ENCODE assay signal across 8 mouse cellular contexts in the genomic region with DNA sequence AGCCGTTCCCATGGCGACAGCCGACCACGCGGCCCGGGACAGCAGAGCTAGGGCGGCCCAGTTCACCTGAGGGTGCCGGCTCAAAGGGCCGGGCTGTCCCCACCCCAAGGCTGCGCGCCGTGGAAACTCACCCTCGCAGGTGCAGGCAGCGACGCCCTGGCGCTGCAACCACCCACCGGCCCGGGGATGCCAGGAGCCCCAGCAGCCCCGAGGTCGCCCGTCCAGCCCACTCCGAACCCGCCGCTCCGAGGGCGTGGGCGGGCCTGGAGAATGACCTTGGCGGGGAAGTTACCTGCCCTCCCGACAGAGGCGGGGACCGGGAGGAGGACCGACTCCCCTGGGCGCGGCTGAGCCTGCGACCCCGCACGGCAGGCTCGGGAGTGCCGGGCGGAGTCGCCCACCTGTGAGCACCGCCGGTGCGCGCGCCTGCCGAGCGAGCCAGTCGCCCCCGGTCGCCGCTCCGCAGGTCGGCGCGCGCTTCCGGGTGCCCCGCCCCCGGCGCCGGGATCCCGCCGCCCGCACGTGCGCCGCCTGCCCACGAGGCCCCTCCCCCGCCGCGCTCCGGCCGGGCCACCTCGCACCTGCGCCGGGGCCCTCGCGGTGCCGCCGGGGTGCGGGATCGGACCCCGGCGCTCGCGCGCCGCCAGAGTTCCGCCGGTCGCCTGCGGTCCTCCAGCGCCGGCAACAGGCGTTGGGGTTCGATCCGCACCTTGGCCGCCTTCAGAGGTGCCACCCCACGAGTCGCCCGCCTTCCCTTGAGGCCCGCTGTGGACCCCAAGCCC. TPM values are rescaled to one million over a fixed set of nuclear protein-coding genes. Genes with fewer than 3 reads are reported as not detected.
A peak's percentile ranks its signal among the peaks of the same experiment; 100 is the strongest.
DNase-seq lines count a peak whose midpoint lies in the region; ATAC-seq and TF ChIP-seq lines count a peak whose summit lies in the region.
"Had no signal": no experiment of that assay in that cellular context is flagged by ENCODE, and none has a peak within 500 bp of the region (broad histone marks: within the 10 kb centered on the region; RNA-seq: fewer than 3 reads in every experiment).

A gene (minus strand): TSS at position 464 of the 782 bp plus-strand sequence.

- H3K36me3 ChIP-seq in ES-E14 (ENCODE audit: control insufficient read depth, insufficient read depth, low read length, poor library complexity, severe bottlenecking), result no peaks in the 10 kb centered on the region
- no peaks in the 10 kb centered on the region for H3K36me3 ChIP-seq in hindbrain, postnatal 0 days (ENCODE audit: insufficient read depth, low read length)
- no peaks in the 10 kb centered on the region for H3K36me3 ChIP-seq in midbrain, embryonic 10.5 days

- under 1% methylated on average over 91 of the region's 103 CpGs for WGBS in hindbrain, postnatal 0 days
- whole genome bisulfite sequencing in midbrain, embryonic 10.5 days, result 1% methylated on average over 103 of the region's 103 CpGs

- in situ Hi-C loops in ES-E14 (cut with MboI; ENCODE audit: low sequenced_read_pairs in 2 of 2, unreplicated experiment in 2 of 2), result no loop called here

- DNase-seq in ES-E14 (ENCODE audit: low read depth, low spot score), result no peak
- peak; percentile 50 to 72 for DNase-seq in adrenal gland, postnatal 36 days
- DNase-seq in hindbrain, postnatal 0 days (ENCODE audit: low spot score), result peak; percentile 56
- no peak for DNase-seq in left cerebral cortex, postnatal 4 days
- DNase-seq in midbrain, embryonic 10.5 days (ENCODE audit: low spot score), result peak; percentile 51
- peak; percentile 24 to 54 for DNase-seq in spleen, postnatal 10 days (ENCODE audit: low spot score in 2 of 2)

- no peaks in the 10 kb centered on the region for H3K27me3 ChIP-seq in hindbrain, postnatal 0 days (ENCODE audit: insufficient read depth, low read length)
- H3K27me3 ChIP-seq in midbrain, embryonic 10.5 days (ENCODE audit: low read depth, poor library complexity, severe bottlenecking), result peaks cover 51% of the 10 kb centered on the region

- peak; percentile 78 for ATAC-seq in hindbrain, postnatal 0 days

- intact Hi-C loops in left cerebral cortex, postnatal 4 days (cut with DNase I), result no loop called here

- no peak for TF ChIP-seq POLR2A in embryonic fibroblast, embryonic 13.5 days (IDR thresholded peaks at IDR 0.05; ENCODE audit: low read depth, low read length)

- H3K9ac ChIP-seq in ES-E14 (ENCODE audit: insufficient read depth, low read depth, low read length, poor library complexity, severe bottlenecking), result peak within 1 kb of the TSS; percentile 58
- H3K9ac ChIP-seq in hindbrain, postnatal 0 days (replicated peaks; ENCODE audit: low read length), result peak within 1 kb of the TSS; percentile 65

- H3K4me2 ChIP-seq in hindbrain, postnatal 0 days (ENCODE audit: low read depth, low read length), result peak within 1 kb of the TSS; percentile 96

- H3K4me3 ChIP-seq in ES-E14 (ENCODE audit: insufficient read depth in 1 of 2, low read depth in 1 of 2, low read length in 2 of 2, poor library complexity in 1 of 2, severe bottlenecking in 1 of 2), result peak within 1 kb of the TSS; percentile 73 to 76
- peak within 1 kb of the TSS; percentile 43 for H3K4me3 ChIP-seq in embryonic fibroblast, embryonic 13.5 days (ENCODE audit: insufficient read depth, low read length)
- H3K4me3 ChIP-seq in hindbrain, postnatal 0 days (ENCODE audit: low read length), result peak within 1 kb of the TSS; percentile 68
- H3K4me3 ChIP-seq in midbrain, embryonic 10.5 days, result peak within 1 kb of the TSS; percentile 81

- no peak for TF ChIP-seq CTCF in embryonic fibroblast, embryonic 13.5 days (IDR thresholded peaks at IDR 0.05; ENCODE audit: borderline replicate concordance, insufficient read depth, low read length)
- TF ChIP-seq CTCF in hindbrain, postnatal 0 days (IDR thresholded peaks at IDR 0.05; ENCODE audit: low read depth), result no peak

- H3K4me1 ChIP-seq in ES-E14 (ENCODE audit: control insufficient read depth in 2 of 2, insufficient read depth in 2 of 2, low read length in 2 of 2, poor library complexity in 1 of 2), result peaks cover 0 to 2% of the 10 kb centered on the region in 2 experiments; a peak in 1 of 4 replicates
- no peaks in the 10 kb centered on the region for H3K4me1 ChIP-seq in embryonic fibroblast, embryonic 13.5 days (ENCODE audit: control insufficient read depth, insufficient read depth, low read length)
- no peaks in the 10 kb centered on the region for H3K4me1 ChIP-seq in hindbrain, postnatal 0 days (ENCODE audit: insufficient read depth, low read length)
- peaks cover 13% of the 10 kb centered on the region for H3K4me1 ChIP-seq in midbrain, embryonic 10.5 days

- no peak within 1 kb of the TSS for H3K27ac ChIP-seq in ES-E14 (ENCODE audit: insufficient read depth, low read depth, low read length, poor library complexity, severe bottlenecking)
- H3K27ac ChIP-seq in embryonic fibroblast, embryonic 13.5 days (ENCODE audit: insufficient read depth, low read length), result no peak within 1 kb of the TSS
- H3K27ac ChIP-seq in hindbrain, postnatal 0 days, result no peak within 1 kb of the TSS
- peak within 1 kb of the TSS; percentile 73 for H3K27ac ChIP-seq in midbrain, embryonic 10.5 days (replicated peaks)
- H3K27ac ChIP-seq: macrophage had no signal

- H3K9me3 ChIP-seq in ES-E14 (ENCODE audit: control insufficient read depth, insufficient read depth, low read depth, low read length), result no peaks in the 10 kb centered on the region
- H3K9me3 ChIP-seq in hindbrain, postnatal 0 days (ENCODE audit: low read length), result no peaks in the 10 kb centered on the region
- no peaks in the 10 kb centered on the region for H3K9me3 ChIP-seq in midbrain, embryonic 10.5 days (replicated peaks)

TF ChIP-seq in ES-E14, 5 proteins besides CTCF, POLR2A, EP300 and RAD21:
- TF ChIP-seq CHD2 (IDR thresholded peaks at IDR 0.05; ENCODE audit: low read depth, low read length), result no peak
- TF ChIP-seq ZNF384 (IDR thresholded peaks at IDR 0.05; ENCODE audit: low read depth, low read length), result no peak
- TF ChIP-seq ZC3H11A (IDR thresholded peaks at IDR 0.05; ENCODE audit: borderline replicate concordance, low read depth, low read length), result no peak
- no peak for TF ChIP-seq MAFK (IDR thresholded peaks at IDR 0.05; ENCODE audit: insufficient read depth, low read depth, low read length)
- TF ChIP-seq HCFC1 (IDR thresholded peaks at IDR 0.05; ENCODE audit: borderline replicate concordance, insufficient read depth, low read length), result no peak

RNA-seq across cellular contexts. Expression of the gene that starts here (rescaled TPM):
- 3.3 and 3.7 TPM in 2 replicates for total RNA-seq in ES-E14 (2012; rRNA removed)
- total RNA-seq in adrenal gland, postnatal 36 days (2021), result 1 to 10 TPM in 1 of 2 experiments, under 1 TPM in 1; 0.56 to 1.0 TPM
- polyA plus RNA-seq in embryonic fibroblast, embryonic 13.5 days (2011; ENCODE audit: insufficient read length, low read depth, missing spikeins), result not detected in 2 replicates
- total RNA-seq in hindbrain, postnatal 0 days (2014; rRNA removed), result 4.8 and 7.0 TPM in 2 replicates
- polyA plus RNA-seq in hindbrain, postnatal 0 days (2015; fragmentation: Nextera tagmentation; extraction: Ambion mirVana), result 2.2 and 2.7 TPM in 2 replicates
- total RNA-seq in left cerebral cortex, postnatal 4 days (2021), result 10 to 100 TPM; 26.1 to 26.7 TPM
- polyA plus RNA-seq in midbrain, embryonic 10.5 days (2016; fragmentation: Nextera tagmentation; extraction: Ambion mirVana), result 0.17 and 0.40 TPM in 2 replicates

Comparison
In these comparisons a context has a peak if more than half of its experiments do, and no peak if none do; other contexts are left out.
1. Peak in DNase-seq, H3K4me3 ChIP-seq and H3K27ac ChIP-seq in midbrain, embryonic 10.5 days; RNA of the gene not detected or under 1 TPM.
2. DNase-seq: peak in adrenal gland, postnatal 36 days (2 of 2), hindbrain, postnatal 0 days (single experiment) and spleen, postnatal 10 days (2 of 2); none in ES-E14 (single experiment) and left cerebral cortex, postnatal 4 days (single experiment).
3. Peak in every context shown above with its lines, with median percentiles within 50 percentile points of each other: H3K4me3 ChIP-seq.